Mouse (Mus musculus) MEL (cell line): ENCODE measurements around the gene Ndufs8. TPM values are rescaled to one million over a fixed set of nuclear protein-coding genes. Genes with fewer than 3 reads are reported as not detected.

Source experiments
- DNase-seq: peaks from one replicate; pipeline ENCODE4 v3.0.0; 2011; ENCODE audit warnings: low read depth, low spot score
- H3K27ac ChIP-seq: 2 replicates; pipeline ENCODE4 v1.5.1; 2012; ENCODE audit warnings: low read depth, mild to moderate bottlenecking, control low read depth, low read length, moderate library complexity; ENCODE audit not compliant: control insufficient read depth
- H3K27me3 ChIP-seq, 2 experiments: fragments of 150-350 bp in 1 of 2; sonication (generic) in 1 of 2; 2 replicates each; pipeline ENCODE4 v1.6.1; 2012; ENCODE audit warnings: low read length in 2 of 2, mild to moderate bottlenecking in 2 of 2, improper control_type of control experiment in 1 of 2, moderate library complexity in 1 of 2; ENCODE audit not compliant: insufficient read depth in 2 of 2, control insufficient read depth in 1 of 2
- H3K36me3 ChIP-seq, 2 experiments: 2 replicates each; pipeline ENCODE4 v1.6.1; 2012 to 2014; ENCODE audit warnings: low read length in 2 of 2, improper control_type of control experiment in 1 of 2, inconsistent platforms in 1 of 2, mild to moderate bottlenecking in 1 of 2; ENCODE audit not compliant: insufficient read depth in 2 of 2, control insufficient read depth in 1 of 2
- H3K4me1 ChIP-seq, 2 experiments: fragments of 150-350 bp in 1 of 2; sonication (generic) in 1 of 2; 2 replicates each; pipeline ENCODE4 v1.6.1; 2012; ENCODE audit warnings: low read length in 2 of 2, improper control_type of control experiment in 1 of 2, mild to moderate bottlenecking in 1 of 2; ENCODE audit not compliant: insufficient read depth in 2 of 2, control insufficient read depth in 1 of 2
- H3K4me3 ChIP-seq, 2 experiments: fragments of 150-350 bp in 1 of 2; sonication (generic) in 1 of 2; 2 replicates each; pipeline ENCODE4 v1.5.1; 2012; ENCODE audit warnings: low read depth in 2 of 2, low read length in 2 of 2, mild to moderate bottlenecking in 2 of 2, moderate library complexity in 2 of 2, control low read depth in 1 of 2, improper control_type of control experiment in 1 of 2; ENCODE audit not compliant: control insufficient read depth in 1 of 2, insufficient read depth in 1 of 2
- H3K79me2 ChIP-seq: 2 replicates; pipeline ENCODE4 v1.6.1; 2012; ENCODE audit warnings: mild to moderate bottlenecking, low read length, moderate library complexity; ENCODE audit not compliant: control insufficient read depth, poor library complexity, insufficient read depth
- H3K9ac ChIP-seq: 2 replicates; pipeline ENCODE4 v1.6.1; 2012; ENCODE audit warnings: low read depth, mild to moderate bottlenecking, control low read depth, low read length, moderate library complexity; ENCODE audit not compliant: control insufficient read depth, poor library complexity, severe bottlenecking
- H3K9me3 ChIP-seq: fragments of 150-350 bp; sonication (generic); replicated peaks from 2 replicates; pipeline ENCODE4 v1.6.1; 2012; ENCODE audit warnings: mild to moderate bottlenecking, low read length, improper control_type of control experiment, moderate library complexity; ENCODE audit not compliant: insufficient read depth
- BHLHE40 ChIP-seq: IDR thresholded peaks from 2 replicates; pipeline ENCODE4 v1.6.1; 2012; ENCODE audit warnings: low read depth, mild to moderate bottlenecking, inconsistent platforms, low read length, improper control_type of control experiment, borderline replicate concordance
- CHD1 ChIP-seq: IDR thresholded peaks from 2 replicates; pipeline ENCODE4 v1.6.1; 2012; ENCODE audit warnings: low read depth, mild to moderate bottlenecking, inconsistent platforms, low read length, improper control_type of control experiment
- GABPA ChIP-seq: IDR thresholded peaks from 2 replicates; pipeline ENCODE4 v1.6.1; 2012; ENCODE audit warnings: low read depth, mild to moderate bottlenecking, inconsistent platforms, low read length, improper control_type of control experiment, moderate library complexity
- HCFC1 ChIP-seq: IDR thresholded peaks from 2 replicates; pipeline ENCODE4 v1.6.1; 2012; ENCODE audit warnings: low read depth, mild to moderate bottlenecking, inconsistent platforms, low read length, improper control_type of control experiment, moderate library complexity
- MAX ChIP-seq: IDR thresholded peaks from 2 replicates; pipeline ENCODE4 v1.6.1; 2011; ENCODE audit warnings: low read length, improper control_type of control experiment
- MAZ ChIP-seq: IDR thresholded peaks from 2 replicates; pipeline ENCODE4 v1.6.1; 2012; ENCODE audit warnings: low read depth, mild to moderate bottlenecking, inconsistent platforms, low read length, improper control_type of control experiment
- MXI1 ChIP-seq: IDR thresholded peaks from 2 replicates; pipeline ENCODE4 v1.6.1; 2011; ENCODE audit warnings: mild to moderate bottlenecking, low read depth, low read length, improper control_type of control experiment
- MYB ChIP-seq: IDR thresholded peaks from 2 replicates; pipeline ENCODE4 v1.6.1; 2011; ENCODE audit warnings: mild to moderate bottlenecking, low read depth, low read length, improper control_type of control experiment
- MYC ChIP-seq: IDR thresholded peaks from 2 replicates; pipeline ENCODE4 v1.6.1; 2011; ENCODE audit warnings: low read depth, mild to moderate bottlenecking, low read length, improper control_type of control experiment, moderate library complexity
- NELFE ChIP-seq: IDR thresholded peaks from 2 replicates; pipeline ENCODE4 v1.6.1; 2011; ENCODE audit warnings: low read depth, low read length, improper control_type of control experiment
- POLR2A ChIP-seq, 2 experiments: IDR thresholded peaks; 2 replicates each; pipeline ENCODE4 v1.6.1; 2011 to 2012; ENCODE audit warnings: low read length in 2 of 2, mild to moderate bottlenecking in 2 of 2, control low read depth in 1 of 2, improper control_type of control experiment in 1 of 2, low read depth in 1 of 2, moderate library complexity in 1 of 2; ENCODE audit not compliant: control insufficient read depth in 1 of 2, insufficient read depth in 1 of 2, poor library complexity in 1 of 2
- RCOR1 ChIP-seq: IDR thresholded peaks from 2 replicates; pipeline ENCODE4 v1.6.1; 2012; ENCODE audit warnings: low read depth, mild to moderate bottlenecking, inconsistent platforms, low read length, improper control_type of control experiment
- SIN3A ChIP-seq: IDR thresholded peaks from 2 replicates; pipeline ENCODE4 v1.6.1; 2012; ENCODE audit warnings: low read length, improper control_type of control experiment, inconsistent platforms
- SMC3 ChIP-seq: IDR thresholded peaks from 2 replicates; pipeline ENCODE4 v1.6.1; 2011; ENCODE audit warnings: low read depth, low read length, improper control_type of control experiment
- TCF12 ChIP-seq: IDR thresholded peaks from 2 replicates; pipeline ENCODE4 v1.6.1; 2014; ENCODE audit warnings: low read depth, mild to moderate bottlenecking, inconsistent platforms, low read length, improper control_type of control experiment, moderate library complexity
- USF1 ChIP-seq: IDR thresholded peaks from 2 replicates; pipeline ENCODE4 v1.6.1; 2014; ENCODE audit warnings: low read depth, mild to moderate bottlenecking, inconsistent platforms, low read length, improper control_type of control experiment, moderate library complexity
- USF2 ChIP-seq, 2 experiments: IDR thresholded peaks; 2 replicates each; pipeline ENCODE4 v1.6.1; 2011 to 2012; ENCODE audit warnings: improper control_type of control experiment in 2 of 2, low read length in 2 of 2, borderline replicate concordance in 1 of 2, inconsistent platforms in 1 of 2, low read depth in 1 of 2, mild to moderate bottlenecking in 1 of 2; ENCODE audit not compliant: insufficient read depth in 1 of 2
- ZMIZ1 ChIP-seq: IDR thresholded peaks from 2 replicates; pipeline ENCODE4 v1.6.1; 2012; ENCODE audit warnings: low read depth, mild to moderate bottlenecking, inconsistent platforms, low read length, improper control_type of control experiment, moderate library complexity
- polyA plus RNA-seq, 2 experiments: library from polyadenylated mRNA; stranded (reverse) in 1 of 2; unstranded in 1 of 2; fragments of >175 nt in 1 of 2; fragments of >200 nt in 1 of 2; gene quantifications; 2 replicates each; pipeline versions ENCODE4 v1.2.1 to v1.2.4; 2012; ENCODE audit warnings: low replicate concordance in 2 of 2, low read depth in 1 of 2; ENCODE audit not compliant: insufficient read length in 2 of 2, insufficient read depth in 1 of 2, missing spikeins in 1 of 2
- total RNA-seq: library from RNA; depleted of rRNA; stranded (reverse); fragments of 300-350 nt; gene quantifications from 2 replicates; pipeline ENCODE4 v1.2.3, GENCODE M21; 2012

The Ndufs8 gene
- total and polyA plus RNA-seq, 3 experiments: 205 to 243 TPM; not detected in 1

- Histone ChIP-seq H3K9me3 (no peaks in the 10 kb centered on the region), H3K79me2 (peaks cover 3% of the 10 kb centered on the region; the same call in 1 of the 2 replicates), H3K4me3 (peak overlapping the region; percentile 94 to 98), H3K36me3 (peaks cover 0 to 12% of the 10 kb centered on the region in 2 experiments; a peak in 2 of 4 replicates), H3K27me3 (no peaks in the 10 kb centered on the region), H3K9ac (peak overlapping the region; percentile 84), H3K4me1 (peaks cover 0 to 22% of the 10 kb centered on the region in 2 experiments; a peak in 2 of 4 replicates), H3K27ac (no peak overlapping the region)
- peak; percentile 59 for DNase-seq
- no peak for TF ChIP-seq GABPA
- TF ChIP-seq MAX: 0 out of 2 replicates have a peak, but pooled peaks have one; percentile 29
- 0 out of 2 replicates have a peak, but pooled peaks have one; percentile 18 for TF ChIP-seq ZMIZ1
- no peak for TF ChIP-seq USF1
- TF ChIP-seq SIN3A: peak; percentile 32; the same call in 1 of the 2 replicates
- peak; percentile 8; the same call in 1 of the 2 replicates for TF ChIP-seq NELFE
These were observed 6.2 kb downstream of the Ndufs8 start for GRCm38 (mm10) chr19:3906326-3906725.

- Histone ChIP-seq H3K4me3 (peak overlapping the region in 1 of 2 experiments; percentile 94; a peak in 2 of 4 replicates), H3K9ac (peak overlapping the region; percentile 31), H3K36me3 (peaks cover 0 to 12% of the 10 kb centered on the region in 2 experiments; a peak in 2 of 4 replicates), H3K27ac (no peak overlapping the region), H3K79me2 (peaks cover 2% of the 10 kb centered on the region; the same call in 1 of the 2 replicates), H3K9me3 (no peaks in the 10 kb centered on the region), H3K27me3 (no peaks in the 10 kb centered on the region), H3K4me1 (peaks cover 0 to 22% of the 10 kb centered on the region in 2 experiments; a peak in 2 of 4 replicates)
- peak; percentile 52 for DNase-seq
- TF ChIP-seq USF2 (IDR thresholded peaks at IDR 0.05; ENCODE audit: borderline replicate concordance in 1 of 2, insufficient read depth in 1 of 2, low read depth in 1 of 2, low read length in 2 of 2) (no peak), TCF12 (no peak), SMC3 (no peak), RCOR1 (no peak), GABPA (no peak), MXI1 (no peak), MAZ (no peak), BHLHE40 (no peak), MYB (no peak), POLR2A (IDR thresholded peaks at IDR 0.05; ENCODE audit: control insufficient read depth in 1 of 2, insufficient read depth in 1 of 2, low read depth in 1 of 2, low read length in 2 of 2, poor library complexity in 1 of 2) (no peak), MYC (no peak), CHD1 (no peak), HCFC1 (no peak)
These were observed 7.2 kb downstream of the Ndufs8 start for GRCm38 (mm10) chr19:3905261-3905969.
